Mouse (Mus musculus) ES-E14 (cell line): Measurements from ENCODE around the gene Schip1.

Experiments
- CHD2 ChIP-seq: IDR thresholded peaks from 2 replicates; pipeline ENCODE4 v1.6.1; 2014; ENCODE audit warnings: mild to moderate bottlenecking, low read depth, low read length, inconsistent platforms
- ZC3H11A ChIP-seq: IDR thresholded peaks from 2 replicates; pipeline ENCODE4 v1.6.1; 2012; ENCODE audit warnings: low read depth, mild to moderate bottlenecking, inconsistent platforms, low read length, borderline replicate concordance
- ZNF384 ChIP-seq: IDR thresholded peaks from 2 replicates; pipeline ENCODE4 v1.6.1; 2012; ENCODE audit warnings: low read depth, low read length, inconsistent platforms

DNA sequence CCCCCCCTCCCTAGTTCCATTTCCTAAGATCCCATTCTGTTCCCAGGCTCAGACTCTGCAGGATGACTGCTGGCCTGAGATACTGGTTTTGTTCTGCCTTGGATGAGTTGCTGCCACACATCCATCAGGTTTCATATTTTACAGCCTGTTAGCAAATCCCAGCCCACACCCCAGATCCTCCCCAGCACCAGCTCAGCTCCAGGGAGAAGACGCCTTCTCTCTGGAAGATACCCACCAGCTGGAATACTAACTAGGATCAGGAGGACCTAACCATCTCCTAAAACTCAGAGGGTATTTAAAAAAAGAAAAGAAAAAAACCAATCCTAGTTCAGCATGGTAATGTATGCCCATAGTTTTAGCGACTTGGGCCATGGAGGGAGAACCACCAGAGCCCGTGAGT is 585.6 kb downstream of the Schip1 start:
- TF ChIP-seq CHD2: no peak
- no peak for TF ChIP-seq ZC3H11A
- no peak for TF ChIP-seq ZNF384
